Mouse (Mus musculus): ENCODE measurements around the gene Ush2a. TPM values are rescaled to one million over a fixed set of nuclear protein-coding genes. Genes with fewer than 3 reads are reported as not detected.

Gene Ush2a
- polyA plus RNA-seq, 1 experiment = not detected

GRCm38 (mm10) chr1:188558911-188559310, 297.1 kb downstream of the Ush2a start:
- DNase-seq = no peak
- H3K4me3 ChIP-seq (replicated peaks; ENCODE audit: extremely low read depth, low read depth, low read length) = no peak overlapping the region
- 28% methylated on average over 2 of the region's 2 CpGs for WGBS
- no peaks in the 10 kb centered on the region for H3K4me1 ChIP-seq (ENCODE audit: control insufficient read depth, insufficient read depth, low read length)
- TF ChIP-seq POLR2A (IDR thresholded peaks at IDR 0.05; ENCODE audit: borderline replicate concordance, extremely low read depth, low read depth, low read length) = no peak
- TF ChIP-seq CTCF (IDR thresholded peaks at IDR 0.05; ENCODE audit: insufficient read depth, low read length) = no peak

- DNase-seq = no peak
- 87% methylated on average over 5 of the region's 5 CpGs for WGBS
- no peaks in the 10 kb centered on the region for H3K4me1 ChIP-seq (ENCODE audit: control insufficient read depth, insufficient read depth, low read length)
- no peak overlapping the region for H3K4me3 ChIP-seq (replicated peaks; ENCODE audit: extremely low read depth, low read depth, low read length)
- TF ChIP-seq POLR2A (IDR thresholded peaks at IDR 0.05; ENCODE audit: borderline replicate concordance, extremely low read depth, low read depth, low read length) (no peak), CTCF (IDR thresholded peaks at IDR 0.05; ENCODE audit: insufficient read depth, low read length) (no peak)
Measured at GRCm38 (mm10) chr1:188566229-188566628, 304.4 kb downstream of the Ush2a start.

- Histone ChIP-seq H3K4me1 (ENCODE audit: control insufficient read depth, insufficient read depth, low read length) (no peaks in the 10 kb centered on the region), H3K4me3 (replicated peaks; ENCODE audit: extremely low read depth, low read depth, low read length) (no peak overlapping the region)
- WGBS = 64% methylated on average over 4 of the region's 4 CpGs
- no peak for TF ChIP-seq POLR2A (IDR thresholded peaks at IDR 0.05; ENCODE audit: borderline replicate concordance, extremely low read depth, low read depth, low read length)
- TF ChIP-seq CTCF (IDR thresholded peaks at IDR 0.05; ENCODE audit: insufficient read depth, low read length) = no peak
- DNase-seq = no peak
Measured at GRCm38 (mm10) chr1:188567486-188567885, 305.7 kb downstream of the Ush2a start.

- no peak for DNase-seq
- no peak overlapping the region for H3K4me3 ChIP-seq (replicated peaks; ENCODE audit: extremely low read depth, low read depth, low read length)
- no peaks in the 10 kb centered on the region for H3K4me1 ChIP-seq (ENCODE audit: control insufficient read depth, insufficient read depth, low read length)
- no peak for TF ChIP-seq POLR2A (IDR thresholded peaks at IDR 0.05; ENCODE audit: borderline replicate concordance, extremely low read depth, low read depth, low read length)
- no peak for TF ChIP-seq CTCF (IDR thresholded peaks at IDR 0.05; ENCODE audit: insufficient read depth, low read length)
- 81% methylated on average over 9 of the region's 9 CpGs for WGBS
Measured at GRCm38 (mm10) chr1:188568295-188568961, 306.6 kb downstream of the Ush2a start.

- TF ChIP-seq CTCF (IDR thresholded peaks at IDR 0.05; ENCODE audit: insufficient read depth, low read length) (no peak), POLR2A (IDR thresholded peaks at IDR 0.05; ENCODE audit: borderline replicate concordance, extremely low read depth, low read depth, low read length) (no peak)
- DNase-seq = no peak
- 83% methylated on average over 8 of the region's 8 CpGs for WGBS
- no peak overlapping the region for H3K4me3 ChIP-seq (replicated peaks; ENCODE audit: extremely low read depth, low read depth, low read length)
- no peaks in the 10 kb centered on the region for H3K4me1 ChIP-seq (ENCODE audit: control insufficient read depth, insufficient read depth, low read length)
Measured at GRCm38 (mm10) chr1:188576246-188576747, 314.5 kb downstream of the Ush2a start.

GRCm38 (mm10) chr1:188577376-188577775, 315.6 kb downstream of the Ush2a start:
- 83% methylated on average over 4 of the region's 4 CpGs for WGBS
- H3K4me3 ChIP-seq (replicated peaks; ENCODE audit: extremely low read depth, low read depth, low read length) = no peak overlapping the region
- DNase-seq = no peak
- no peaks in the 10 kb centered on the region for H3K4me1 ChIP-seq (ENCODE audit: control insufficient read depth, insufficient read depth, low read length)
- no peak for TF ChIP-seq POLR2A (IDR thresholded peaks at IDR 0.05; ENCODE audit: borderline replicate concordance, extremely low read depth, low read depth, low read length)
- TF ChIP-seq CTCF (IDR thresholded peaks at IDR 0.05; ENCODE audit: insufficient read depth, low read length) = no peak

GRCm38 (mm10) chr1:188581136-188581535, 319.3 kb downstream of the Ush2a start:
- TF ChIP-seq POLR2A (IDR thresholded peaks at IDR 0.05; ENCODE audit: borderline replicate concordance, extremely low read depth, low read depth, low read length) (no peak), CTCF (IDR thresholded peaks at IDR 0.05; ENCODE audit: insufficient read depth, low read length) (no peak)
- 58% methylated on average over 4 of the region's 4 CpGs for WGBS
- H3K4me1 ChIP-seq (ENCODE audit: control insufficient read depth, insufficient read depth, low read length) = no peaks in the 10 kb centered on the region
- DNase-seq = no peak
- H3K4me3 ChIP-seq (replicated peaks; ENCODE audit: extremely low read depth, low read depth, low read length) = no peak overlapping the region

GRCm38 (mm10) chr1:188595251-188595650, 333.4 kb downstream of the Ush2a start:
- WGBS = 66% methylated on average over 4 of the region's 4 CpGs
- DNase-seq = no peak
- no peak for TF ChIP-seq POLR2A (IDR thresholded peaks at IDR 0.05; ENCODE audit: borderline replicate concordance, extremely low read depth, low read depth, low read length)
- no peak for TF ChIP-seq CTCF (IDR thresholded peaks at IDR 0.05; ENCODE audit: insufficient read depth, low read length)
- Histone ChIP-seq H3K4me3 (replicated peaks; ENCODE audit: extremely low read depth, low read depth, low read length) (no peak overlapping the region), H3K4me1 (ENCODE audit: control insufficient read depth, insufficient read depth, low read length) (no peaks in the 10 kb centered on the region)

GRCm38 (mm10) chr1:188598052-188598451, 336.2 kb downstream of the Ush2a start:
- TF ChIP-seq CTCF (IDR thresholded peaks at IDR 0.05; ENCODE audit: insufficient read depth, low read length) (0 out of 2 replicates have a peak, but pooled peaks have one; percentile 3), POLR2A (IDR thresholded peaks at IDR 0.05; ENCODE audit: borderline replicate concordance, extremely low read depth, low read depth, low read length) (no peak)
- Histone ChIP-seq H3K4me3 (replicated peaks; ENCODE audit: extremely low read depth, low read depth, low read length) (no peak overlapping the region), H3K4me1 (ENCODE audit: control insufficient read depth, insufficient read depth, low read length) (no peaks in the 10 kb centered on the region)
- 88% methylated on average over 7 of the region's 7 CpGs for WGBS
- no peak for DNase-seq

- TF ChIP-seq CTCF (IDR thresholded peaks at IDR 0.05; ENCODE audit: insufficient read depth, low read length) (no peak), POLR2A (IDR thresholded peaks at IDR 0.05; ENCODE audit: borderline replicate concordance, extremely low read depth, low read depth, low read length) (no peak)
- no peak overlapping the region for H3K4me3 ChIP-seq (replicated peaks; ENCODE audit: extremely low read depth, low read depth, low read length)
- WGBS = 72% methylated on average over 8 of the region's 8 CpGs
- DNase-seq = no peak
- H3K4me1 ChIP-seq (ENCODE audit: control insufficient read depth, insufficient read depth, low read length) = no peaks in the 10 kb centered on the region
Measured at GRCm38 (mm10) chr1:188599134-188599533, 337.3 kb downstream of the Ush2a start.

All from lung, adult 2 months (tissue).